Mouse (Mus musculus) heart, embryonic 13.5 days (tissue): ENCODE measurements at regions not wholly inside any gene's neighbourhood (a gene's known extent, or its start where the extent isn't known, plus 50 kb on each side); places are given as distances from the start of the nearest gene placed in this dataset.
"Not testable (repeated sequence)": the region's sequence is repeated elsewhere in the genome, so short reads cannot be mapped to it uniquely, and the experiment has no call there.

ENCODE experiments used
- ATAC-seq: fragments of 200-750 bp; cut with Nextera tagmentation; 2 replicates; pipeline ENCODE4 v1.8.0; 2017; ENCODE audit warnings: moderate TSS enrichment; ENCODE audit not compliant: insufficient number of reproducible peaks, low FRiP score, low TSS enrichment; ENCODE audit errors: extremely low read depth
- H3K27ac ChIP-seq: fragments of 300-500 bp; sonication (generic); replicated peaks from 2 replicates; pipeline ENCODE4 v1.5.1; 2015; ENCODE audit warnings: moderate library complexity, mild to moderate bottlenecking, inconsistent platforms
- H3K27me3 ChIP-seq: fragments of 300-500 bp; sonication (generic); replicated peaks from 2 replicates; pipeline ENCODE4 v1.6.1; 2015; ENCODE audit warnings: mild to moderate bottlenecking, inconsistent platforms
- H3K36me3 ChIP-seq: fragments of 300-500 bp; sonication (generic); 2 replicates; pipeline ENCODE4 v1.6.1; 2015; ENCODE audit warnings: mild to moderate bottlenecking, inconsistent platforms
- H3K4me1 ChIP-seq: fragments of 300-500 bp; sonication (generic); 2 replicates; pipeline ENCODE4 v1.6.1; 2015; ENCODE audit warnings: inconsistent platforms
- H3K4me2 ChIP-seq: fragments of 300-500 bp; sonication (generic); 2 replicates; pipeline ENCODE4 v1.6.1; 2015; ENCODE audit warnings: inconsistent platforms, mild to moderate bottlenecking, moderate library complexity
- H3K4me3 ChIP-seq: fragments of 300-500 bp; sonication (generic); 2 replicates; pipeline ENCODE4 v1.5.1; 2015; ENCODE audit warnings: moderate library complexity, mild to moderate bottlenecking, inconsistent platforms
- H3K9ac ChIP-seq: fragments of 300-500 bp; sonication (generic); 2 replicates; pipeline ENCODE4 v1.6.1; 2015; ENCODE audit warnings: inconsistent platforms, mild to moderate bottlenecking, moderate library complexity
- H3K9me3 ChIP-seq: fragments of 300-500 bp; sonication (generic); 2 replicates; pipeline ENCODE4 v1.6.1; 2016; ENCODE audit warnings: inconsistent platforms
- WGBS: fragments of 180-500 bp; shearing (Covaris S2); methylation state at CpG from one replicate; pipeline ENCODE4 v1.1.7; 2015; ENCODE audit warnings: mixed read lengths; 5-methylcytosine and 5-hydroxymethylcytosine counted together

GRCm38 (mm10) chr11:52460190-52460780, 64.1 kb downstream of the 9530068E07Rik start:
- Histone ChIP-seq H3K9ac (no peak overlapping the region), H3K4me3 (no peak overlapping the region), H3K9me3 (no peaks in the 10 kb centered on the region), H3K27me3 (0 out of 2 replicates have a peak, but pooled peaks cover 4% of the 10 kb centered on the region), H3K4me1 (peaks cover 5% of the 10 kb centered on the region; the same call in 1 of the 2 replicates), H3K4me2 (no peak overlapping the region), H3K36me3 (no peaks in the 10 kb centered on the region), H3K27ac (no peak overlapping the region)
- no peak for ATAC-seq
- 62% methylated on average over 7 of the region's 7 CpGs for WGBS

GRCm38 (mm10) chr11:52471128-52471527, 74.9 kb downstream of the 9530068E07Rik start:
- not testable (repeated sequence) for H3K9me3 ChIP-seq, H3K36me3 ChIP-seq, H3K27ac ChIP-seq, H3K9ac ChIP-seq, H3K4me2 ChIP-seq, H3K4me1 ChIP-seq, H3K27me3 ChIP-seq, ATAC-seq, H3K4me3 ChIP-seq
- WGBS = 78% methylated on average over 6 of the region's 6 CpGs

GRCm38 (mm10) chr11:52480111-52480510, 83.9 kb downstream of the 9530068E07Rik start:
- H3K9me3 ChIP-seq, H3K9ac ChIP-seq, H3K27me3 ChIP-seq, H3K27ac ChIP-seq, H3K4me3 ChIP-seq, H3K4me1 ChIP-seq, H3K4me2 ChIP-seq, ATAC-seq, H3K36me3 ChIP-seq: not testable (repeated sequence)
- WGBS = 60% methylated on average over 10 of the region's 10 CpGs

- H3K4me1 ChIP-seq, H3K9me3 ChIP-seq, H3K9ac ChIP-seq, H3K4me2 ChIP-seq, H3K27me3 ChIP-seq, H3K36me3 ChIP-seq, ATAC-seq, H3K4me3 ChIP-seq, H3K27ac ChIP-seq: not testable (repeated sequence)
- 85% methylated on average over 24 of the region's 24 CpGs for WGBS
These were observed 84.5 kb downstream of the 9530068E07Rik start for GRCm38 (mm10) chr11:52480694-52481093.

- not testable (repeated sequence) for H3K4me2 ChIP-seq, H3K9ac ChIP-seq, H3K27ac ChIP-seq, ATAC-seq, H3K4me3 ChIP-seq, H3K36me3 ChIP-seq, H3K9me3 ChIP-seq, H3K4me1 ChIP-seq, H3K27me3 ChIP-seq
- 81% methylated on average over 3 of the region's 8 CpGs for WGBS
These were observed 87.3 kb downstream of the 9530068E07Rik start for GRCm38 (mm10) chr11:52483534-52483933.

GRCm38 (mm10) chr11:52488538-52488937, 92.3 kb downstream of the 9530068E07Rik start:
- not testable (repeated sequence) for H3K4me2 ChIP-seq, H3K27me3 ChIP-seq, H3K9ac ChIP-seq, ATAC-seq, H3K4me3 ChIP-seq, H3K4me1 ChIP-seq, H3K27ac ChIP-seq, H3K9me3 ChIP-seq, H3K36me3 ChIP-seq
- WGBS = 57% methylated on average over 4 of the region's 4 CpGs

GRCm38 (mm10) chr11:52493336-52493735, 97.1 kb downstream of the 9530068E07Rik start:
- Histone ChIP-seq H3K4me3 (no peak overlapping the region), H3K27me3 (no peaks in the 10 kb centered on the region), H3K9me3 (peaks cover 3% of the 10 kb centered on the region; the same call in 1 of the 2 replicates), H3K27ac (no peak overlapping the region), H3K9ac (no peak overlapping the region), H3K36me3 (no peaks in the 10 kb centered on the region), H3K4me1 (no peaks in the 10 kb centered on the region), H3K4me2 (no peak overlapping the region)
- no peak for ATAC-seq
- WGBS = 79% methylated on average over 6 of the region's 6 CpGs

- 86% methylated on average over 3 of the region's 3 CpGs for WGBS
- no peak overlapping the region for H3K4me2 ChIP-seq
- H3K36me3 ChIP-seq = no peaks in the 10 kb centered on the region
- H3K9me3 ChIP-seq = peaks cover 3% of the 10 kb centered on the region; the same call in 1 of the 2 replicates
- no peaks in the 10 kb centered on the region for H3K27me3 ChIP-seq
- no peak for ATAC-seq
- no peak overlapping the region for H3K9ac ChIP-seq
- H3K27ac ChIP-seq = no peak overlapping the region
- no peaks in the 10 kb centered on the region for H3K4me1 ChIP-seq
- H3K4me3 ChIP-seq = no peak overlapping the region
These were observed 100.7 kb downstream of the 9530068E07Rik start for GRCm38 (mm10) chr11:52496908-52497307.

GRCm38 (mm10) chr11:52502759-52503365, 106.6 kb downstream of the 9530068E07Rik start:
- 64% methylated on average over 10 of the region's 10 CpGs for WGBS
- Histone ChIP-seq H3K9ac (no peak overlapping the region), H3K27ac (no peak overlapping the region), H3K4me2 (no peak overlapping the region), H3K36me3 (no peaks in the 10 kb centered on the region), H3K4me1 (no peaks in the 10 kb centered on the region), H3K27me3 (no peaks in the 10 kb centered on the region), H3K9me3 (no peaks in the 10 kb centered on the region), H3K4me3 (no peak overlapping the region)
- no peak for ATAC-seq

GRCm38 (mm10) chr11:52511831-52512297, 115.6 kb downstream of the 9530068E07Rik start:
- no peaks in the 10 kb centered on the region for H3K27me3 ChIP-seq
- no peaks in the 10 kb centered on the region for H3K36me3 ChIP-seq
- H3K4me3 ChIP-seq = no peak overlapping the region
- 56% methylated on average over 4 of the region's 4 CpGs for WGBS
- H3K4me1 ChIP-seq = peaks cover 9% of the 10 kb centered on the region
- no peak overlapping the region for H3K9ac ChIP-seq
- no peak for ATAC-seq
- H3K9me3 ChIP-seq = 0 out of 2 replicates have a peak, but pooled peaks cover 4% of the 10 kb centered on the region
- no peak overlapping the region for H3K27ac ChIP-seq
- H3K4me2 ChIP-seq = no peak overlapping the region

GRCm38 (mm10) chr11:52517330-52517729, 121.1 kb downstream of the 9530068E07Rik start:
- Histone ChIP-seq H3K27me3 (no peaks in the 10 kb centered on the region), H3K4me1 (peaks cover 9% of the 10 kb centered on the region), H3K9ac (no peak overlapping the region), H3K4me2 (no peak overlapping the region), H3K4me3 (no peak overlapping the region), H3K36me3 (no peaks in the 10 kb centered on the region), H3K27ac (no peak overlapping the region), H3K9me3 (no peaks in the 10 kb centered on the region)
- WGBS = 67% methylated on average over 5 of the region's 5 CpGs
- no peak for ATAC-seq

- no peak for ATAC-seq
- peaks cover 9% of the 10 kb centered on the region for H3K4me1 ChIP-seq
- no peaks in the 10 kb centered on the region for H3K27me3 ChIP-seq
- WGBS = 61% methylated on average over 3 of the region's 3 CpGs
- no peaks in the 10 kb centered on the region for H3K36me3 ChIP-seq
- H3K9me3 ChIP-seq = no peaks in the 10 kb centered on the region
- H3K27ac ChIP-seq = no peak overlapping the region
- no peak overlapping the region for H3K4me2 ChIP-seq
- H3K4me3 ChIP-seq = no peak overlapping the region
- no peak overlapping the region; the same call in 1 of the 2 replicates for H3K9ac ChIP-seq
These were observed 123.6 kb downstream of the 9530068E07Rik start for GRCm38 (mm10) chr11:52519877-52520276.
